Mouse (Mus musculus): Measurements from ENCODE around the gene Ubr3. TPM values are rescaled to one million over a fixed set of nuclear protein-coding genes. Genes with fewer than 3 reads are reported as not detected.
"Not testable (repeated sequence)": the region's sequence is repeated elsewhere in the genome, so short reads cannot be mapped to it uniquely, and the experiment has no call there.

Ubr3 gene
- polyA plus RNA-seq, 1 experiment from 2014 or later = 14.6 TPM

GRCm38 (mm10) chr2:69936331-69936730 is 39.3 kb downstream of the Ubr3 start:
- H3K36me3 ChIP-seq (replicated peaks) = peaks cover 71% of the 10 kb centered on the region
- H3K27me3 ChIP-seq (replicated peaks; ENCODE audit: low read depth, poor library complexity, severe bottlenecking) = no peaks in the 10 kb centered on the region
- no peaks in the 10 kb centered on the region for H3K9me3 ChIP-seq
- no peak for DNase-seq (ENCODE audit: low spot score)
- no peak overlapping the region for H3K27ac ChIP-seq (replicated peaks)
- WGBS = 96% methylated on average over 5 of the region's 5 CpGs
- no peak overlapping the region for H3K4me3 ChIP-seq
- H3K4me1 ChIP-seq = peaks cover 1% of the 10 kb centered on the region; the same call in 1 of the 2 replicates

DNA sequence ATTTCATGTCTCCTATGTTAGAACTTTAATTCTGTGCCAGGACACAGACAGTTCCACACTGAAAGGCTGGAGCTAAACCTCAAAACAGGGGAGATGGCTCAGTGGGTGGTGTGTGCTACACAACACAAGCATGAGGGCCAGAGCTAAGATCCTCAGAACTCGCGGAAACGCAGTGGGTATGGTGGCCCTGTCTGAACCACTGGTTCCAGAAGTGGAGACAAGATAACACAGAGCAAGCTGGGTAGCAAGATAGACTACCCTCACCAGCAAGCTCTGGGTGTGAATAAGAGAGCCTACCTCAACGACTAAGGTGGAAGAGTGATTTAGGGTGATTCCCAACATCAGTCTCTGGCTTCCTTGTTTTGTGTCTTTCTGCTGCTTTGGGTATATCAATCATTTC is 42.2 kb downstream of the Ubr3 start:
- DNase-seq (ENCODE audit: low spot score) = no peak
- no peaks in the 10 kb centered on the region for H3K9me3 ChIP-seq
- no peaks in the 10 kb centered on the region for H3K27me3 ChIP-seq (replicated peaks; ENCODE audit: low read depth, poor library complexity, severe bottlenecking)
- H3K27ac ChIP-seq (replicated peaks) = no peak overlapping the region
- peaks cover 3% of the 10 kb centered on the region; the same call in 1 of the 2 replicates for H3K4me1 ChIP-seq
- H3K36me3 ChIP-seq (replicated peaks) = peaks cover 58% of the 10 kb centered on the region
- H3K4me3 ChIP-seq = no peak overlapping the region
- 91% methylated on average over 4 of the region's 4 CpGs for WGBS

GRCm38 (mm10) chr2:69939649-69940048 is 42.6 kb downstream of the Ubr3 start:
- no peak for DNase-seq (ENCODE audit: low spot score)
- Histone ChIP-seq H3K9me3 (no peaks in the 10 kb centered on the region), H3K27me3 (replicated peaks; ENCODE audit: low read depth, poor library complexity, severe bottlenecking) (no peaks in the 10 kb centered on the region), H3K4me1 (peaks cover 3% of the 10 kb centered on the region; the same call in 1 of the 2 replicates), H3K36me3 (replicated peaks) (peaks cover 54% of the 10 kb centered on the region), H3K4me3 (no peak overlapping the region), H3K27ac (replicated peaks) (no peak overlapping the region)
- 93% methylated on average over 5 of the region's 5 CpGs for WGBS

GRCm38 (mm10) chr2:69941391-69942030 is 44.5 kb downstream of the Ubr3 start:
- peak; percentile 28 for DNase-seq (ENCODE audit: low spot score)
- Histone ChIP-seq H3K9me3 (no peaks in the 10 kb centered on the region), H3K27me3 (replicated peaks; ENCODE audit: low read depth, poor library complexity, severe bottlenecking) (no peaks in the 10 kb centered on the region), H3K36me3 (replicated peaks) (peaks cover 46% of the 10 kb centered on the region), H3K4me1 (peaks cover 3% of the 10 kb centered on the region; the same call in 1 of the 2 replicates), H3K4me3 (no peak overlapping the region), H3K27ac (replicated peaks) (no peak overlapping the region)
- WGBS = 77% methylated on average over 4 of the region's 4 CpGs

DNA sequence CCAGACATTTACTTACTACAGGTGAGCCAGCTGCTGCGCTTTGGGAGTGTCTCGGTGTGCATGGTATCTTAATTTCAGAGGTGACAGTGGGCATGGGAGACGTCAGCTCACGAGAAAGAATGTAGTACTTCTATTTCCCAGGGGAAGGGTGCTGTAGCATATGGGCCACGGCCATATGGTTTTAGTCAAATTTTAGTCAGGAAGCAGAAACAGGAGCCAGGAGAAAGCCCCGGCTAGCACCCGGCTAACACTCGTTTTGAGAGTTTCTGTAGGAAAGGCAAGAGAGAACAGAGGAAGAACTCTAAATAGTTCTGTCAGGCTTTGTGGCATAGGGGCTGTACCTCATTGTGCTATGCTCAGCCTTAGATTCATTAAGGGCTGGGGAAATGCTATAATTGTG is 55.8 kb downstream of the Ubr3 start:
- Histone ChIP-seq H3K4me3 (no peak overlapping the region), H3K4me1 (peaks cover 2% of the 10 kb centered on the region; the same call in 1 of the 2 replicates), H3K27ac (replicated peaks) (no peak overlapping the region), H3K36me3 (replicated peaks) (peaks cover 74% of the 10 kb centered on the region), H3K9me3 (no peaks in the 10 kb centered on the region), H3K27me3 (replicated peaks; ENCODE audit: low read depth, poor library complexity, severe bottlenecking) (no peaks in the 10 kb centered on the region)
- WGBS = 58% methylated on average over 8 of the region's 8 CpGs
- peak; percentile 21 for DNase-seq (ENCODE audit: low spot score)

DNA sequence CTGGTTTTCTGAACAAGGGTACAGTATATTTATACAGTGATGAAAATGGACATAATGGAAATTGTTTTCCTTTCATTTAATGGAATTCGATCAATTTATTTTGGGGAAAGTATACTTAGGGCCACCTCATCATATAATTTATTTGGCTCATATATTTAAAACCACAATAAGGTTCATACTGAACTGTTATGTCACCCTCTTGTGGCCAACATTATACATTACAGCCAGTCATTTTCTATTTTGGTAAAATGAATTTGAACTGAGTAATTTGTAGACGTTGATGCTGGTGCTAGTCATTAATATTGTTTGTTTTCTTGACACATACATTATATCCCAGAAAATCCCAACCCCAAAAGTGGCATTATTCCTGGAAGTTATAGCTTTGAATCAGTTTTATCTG is 58.6 kb downstream of the Ubr3 start:
- DNase-seq (ENCODE audit: low spot score) = no peak
- H3K4me1 ChIP-seq = peaks cover 2% of the 10 kb centered on the region; the same call in 1 of the 2 replicates
- H3K27ac ChIP-seq (replicated peaks) = no peak overlapping the region
- H3K9me3 ChIP-seq = no peaks in the 10 kb centered on the region
- 56% methylated on average over 2 of the region's 2 CpGs for WGBS
- no peak overlapping the region for H3K4me3 ChIP-seq
- H3K27me3 ChIP-seq (replicated peaks; ENCODE audit: low read depth, poor library complexity, severe bottlenecking) = no peaks in the 10 kb centered on the region
- H3K36me3 ChIP-seq (replicated peaks) = peaks cover 64% of the 10 kb centered on the region

- H3K36me3 ChIP-seq (replicated peaks) = peaks cover 72% of the 10 kb centered on the region
- 90% methylated on average over 2 of the region's 2 CpGs for WGBS
- DNase-seq (ENCODE audit: low spot score) = no peak
Observed at GRCm38 (mm10) chr2:69957622-69958021, 60.6 kb downstream of the Ubr3 start.

DNA sequence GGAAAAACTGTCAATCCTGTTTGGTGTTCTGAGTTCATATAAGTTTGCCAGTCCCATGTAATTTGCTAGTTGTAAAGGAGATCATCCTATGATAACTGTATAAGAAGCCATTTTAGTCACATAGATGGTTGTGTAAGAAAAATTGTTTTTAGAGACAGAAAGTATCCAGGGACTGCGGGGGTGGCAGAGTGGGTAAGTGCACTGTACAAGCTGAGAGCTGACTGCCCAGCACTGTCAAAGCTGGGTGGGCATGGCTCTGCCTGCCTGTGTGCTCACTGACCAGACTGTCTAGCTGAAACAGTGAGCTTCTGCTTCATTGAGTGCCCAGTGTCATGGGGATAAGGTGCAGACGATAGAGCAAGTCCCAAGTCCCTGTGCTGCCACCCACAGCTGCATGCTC is 77.8 kb downstream of the Ubr3 start:
- WGBS = 88% methylated on average over 2 of the region's 2 CpGs
- peaks cover 65% of the 10 kb centered on the region for H3K36me3 ChIP-seq (replicated peaks)
- DNase-seq (ENCODE audit: low spot score) = no peak

More at GRCm38 (mm10) chr2:69957622-69958021, 60.6 kb downstream of the Ubr3 start:
- Histone ChIP-seq H3K4me3 (no peak overlapping the region), H3K27ac (replicated peaks) (no peak overlapping the region), H3K9me3 (no peaks in the 10 kb centered on the region), H3K27me3 (replicated peaks; ENCODE audit: low read depth, poor library complexity, severe bottlenecking) (no peaks in the 10 kb centered on the region), H3K4me1 (peaks cover 2% of the 10 kb centered on the region; the same call in 1 of the 2 replicates)

GRCm38 (mm10) chr2:69989224-69989623 is 92.2 kb downstream of the Ubr3 start:
- 94% methylated on average over 6 of the region's 6 CpGs for WGBS
- Histone ChIP-seq H3K4me1 (no peaks in the 10 kb centered on the region), H3K4me3 (no peak overlapping the region), H3K36me3 (replicated peaks) (peaks cover 63% of the 10 kb centered on the region), H3K9me3 (no peaks in the 10 kb centered on the region), H3K27me3 (replicated peaks; ENCODE audit: low read depth, poor library complexity, severe bottlenecking) (no peaks in the 10 kb centered on the region), H3K27ac (replicated peaks) (no peak overlapping the region)
- no peak for DNase-seq (ENCODE audit: low spot score)

More for the DNA sequence above, 77.8 kb downstream of the Ubr3 start:
- H3K27ac ChIP-seq (replicated peaks) = no peak overlapping the region
- H3K27me3 ChIP-seq (replicated peaks; ENCODE audit: low read depth, poor library complexity, severe bottlenecking) = no peaks in the 10 kb centered on the region
- H3K9me3 ChIP-seq = no peaks in the 10 kb centered on the region
- H3K4me3 ChIP-seq = no peak overlapping the region
- H3K4me1 ChIP-seq = no peaks in the 10 kb centered on the region

GRCm38 (mm10) chr2:69990647-69991046 is 93.6 kb downstream of the Ubr3 start:
- no peak overlapping the region for H3K4me3 ChIP-seq
- DNase-seq (ENCODE audit: low spot score) = no peak
- H3K4me1 ChIP-seq = no peaks in the 10 kb centered on the region
- WGBS = 46% methylated on average over 2 of the region's 2 CpGs
- H3K27me3 ChIP-seq (replicated peaks; ENCODE audit: low read depth, poor library complexity, severe bottlenecking) = no peaks in the 10 kb centered on the region
- H3K36me3 ChIP-seq (replicated peaks) = peaks cover 64% of the 10 kb centered on the region
- no peaks in the 10 kb centered on the region for H3K9me3 ChIP-seq
- H3K27ac ChIP-seq (replicated peaks) = no peak overlapping the region

DNA sequence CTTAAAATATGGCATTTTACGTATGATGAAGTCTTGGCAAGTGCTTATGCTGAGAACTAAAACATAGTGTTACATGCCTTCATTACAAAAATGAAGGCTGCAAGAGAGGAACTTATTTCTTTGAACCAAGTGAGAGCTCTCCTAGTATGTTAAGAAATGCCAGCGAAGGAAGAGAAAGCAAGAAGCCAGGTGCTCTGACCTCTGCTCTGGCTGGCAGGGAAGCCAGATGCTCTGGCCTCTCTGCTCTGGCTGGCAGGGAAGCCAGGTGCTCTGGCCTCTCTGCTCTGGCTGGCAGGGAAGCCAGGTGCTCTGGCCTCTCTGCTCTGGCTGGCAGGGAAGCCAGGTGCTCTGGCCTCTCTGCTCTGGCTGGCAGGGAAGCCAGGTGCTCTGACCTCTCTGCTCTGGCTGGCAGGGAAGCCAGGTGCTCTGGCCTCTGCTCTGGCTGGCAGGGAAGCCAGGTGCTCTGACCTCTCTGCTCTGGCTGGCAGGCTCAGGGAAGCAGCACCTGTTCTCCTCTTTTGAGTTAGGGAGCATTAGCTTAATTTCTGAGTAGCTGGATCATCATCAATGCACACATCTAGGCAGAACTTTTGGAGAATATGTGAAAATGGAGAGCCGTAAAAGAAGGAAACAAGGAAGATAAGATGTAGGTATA is 97.2 kb downstream of the Ubr3 start:
- WGBS = 87% methylated on average over 3 of the region's 3 CpGs
- H3K36me3 ChIP-seq (replicated peaks) = peaks cover 77% of the 10 kb centered on the region
- H3K4me3 ChIP-seq; DNase-seq (ENCODE audit: low spot score); H3K9me3 ChIP-seq; H3K4me1 ChIP-seq; H3K27me3 ChIP-seq (replicated peaks; ENCODE audit: low read depth, poor library complexity, severe bottlenecking); H3K27ac ChIP-seq (replicated peaks): not testable (repeated sequence)

- peaks cover 71% of the 10 kb centered on the region for H3K36me3 ChIP-seq (replicated peaks)
- H3K27me3 ChIP-seq (replicated peaks; ENCODE audit: low read depth, poor library complexity, severe bottlenecking) = no peaks in the 10 kb centered on the region
- H3K9me3 ChIP-seq = no peaks in the 10 kb centered on the region
- no peak for DNase-seq (ENCODE audit: low spot score)
- no peak overlapping the region for H3K27ac ChIP-seq (replicated peaks)
- H3K4me1 ChIP-seq = no peaks in the 10 kb centered on the region
- 88% methylated on average over 2 of the region's 2 CpGs for WGBS
- no peak overlapping the region for H3K4me3 ChIP-seq
Observed at GRCm38 (mm10) chr2:69994779-69995178, 97.7 kb downstream of the Ubr3 start.
